In the genomic region with DNA sequence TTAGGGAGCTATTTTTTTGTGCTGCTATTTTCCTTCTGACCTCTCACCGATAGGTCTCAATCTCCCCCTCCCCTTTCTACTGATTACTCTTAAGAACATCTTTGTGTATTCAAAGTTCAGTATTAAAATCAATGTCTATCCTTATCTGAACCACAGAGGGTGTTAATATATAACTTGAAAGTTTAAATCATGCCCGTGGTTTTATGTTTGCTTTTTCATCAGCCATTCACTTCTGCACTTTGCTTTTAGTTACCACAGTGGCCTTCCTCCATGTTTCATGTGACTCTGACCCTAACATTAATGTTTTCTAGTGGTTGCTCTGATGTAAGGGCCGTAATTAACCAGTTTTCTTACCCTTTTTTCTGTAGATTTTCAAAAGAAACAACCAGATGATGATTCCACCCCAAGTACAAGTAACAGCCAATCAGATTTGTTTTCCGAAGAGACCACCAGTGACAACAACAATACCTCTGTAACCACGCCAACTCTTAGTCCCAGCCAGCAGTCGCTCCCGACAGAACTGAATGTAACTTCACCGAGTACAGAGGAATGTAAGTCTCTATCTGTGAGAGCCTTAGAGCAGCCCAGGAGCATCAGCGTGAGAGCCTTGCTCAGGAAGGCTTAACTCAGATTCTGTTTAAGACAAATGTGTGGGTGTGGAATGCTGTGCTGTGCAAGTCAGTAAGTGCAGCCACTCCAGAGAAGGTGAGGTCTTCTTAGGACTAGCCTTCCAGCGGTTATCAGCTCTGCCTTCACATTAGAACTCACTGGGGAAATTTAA, we compare ENCODE assay signal across 16 mouse cellular contexts.
DNase-seq lines count a peak whose midpoint lies in the region; ATAC-seq and TF ChIP-seq lines count a peak whose summit lies in the region.
"Had no signal": no experiment of that assay in that cellular context is flagged by ENCODE, and none has a peak within 500 bp of the region (broad histone marks: within the 10 kb centered on the region; RNA-seq: fewer than 3 reads in every experiment).

No protein-coding gene starts in this region.

- intact Hi-C loops in gastrocnemius, adult 2 months (cut with DNase I), result no loop called here
- intact Hi-C loops in gastrocnemius, postnatal 36 days (cut with DNase I), result no loop called here

- ATAC-seq in liver, embryonic 11.5 days (replicated peaks; ENCODE audit: low FRiP score), result no peak
- no peak for ATAC-seq in liver, embryonic 13.5 days (ENCODE audit: low read depth)
- ATAC-seq in stomach, postnatal 0 days (ENCODE audit: low FRiP score, low TSS enrichment), result 0 out of 2 replicates have a peak, but pooled peaks have one; percentile 39
- ATAC-seq in hindbrain, embryonic 11.5 days (ENCODE audit: low FRiP score), result no peak
- ATAC-seq: hindbrain, embryonic 16.5 days; midbrain, embryonic 16.5 days had no signal

- TF ChIP-seq POLR2A in liver, adult 2 months (IDR thresholded peaks at IDR 0.05; ENCODE audit: extremely low read depth, insufficient read depth, low read length), result no peak

- H3K4me1 ChIP-seq in liver, adult 2 months (ENCODE audit: control insufficient read depth, insufficient read depth, low read length), result peaks cover 44% of the 10 kb centered on the region
- peaks cover 18% of the 10 kb centered on the region for H3K4me1 ChIP-seq in liver, embryonic 11.5 days (replicated peaks; ENCODE audit: control insufficient read depth, insufficient read depth, low read length)
- peaks cover 32% of the 10 kb centered on the region for H3K4me1 ChIP-seq in liver, embryonic 13.5 days (replicated peaks)
- no peaks in the 10 kb centered on the region for H3K4me1 ChIP-seq in stomach, postnatal 0 days (replicated peaks; ENCODE audit: control insufficient read depth, insufficient read depth)
- H3K4me1 ChIP-seq in hindbrain, embryonic 11.5 days (replicated peaks; ENCODE audit: control insufficient read depth, insufficient read depth, low read length), result no peaks in the 10 kb centered on the region

- no peak for TF ChIP-seq EP300 in stomach, postnatal 0 days (optimal IDR thresholded peaks at IDR 0.05)

- H3K27me3 ChIP-seq in liver, adult 2 months (ENCODE audit: control insufficient read depth, insufficient read depth, low read length), result no peaks in the 10 kb centered on the region
- H3K27me3 ChIP-seq in liver, embryonic 11.5 days (replicated peaks; ENCODE audit: control insufficient read depth, insufficient read depth, low read length), result no peaks in the 10 kb centered on the region
- no peaks in the 10 kb centered on the region for H3K27me3 ChIP-seq in liver, embryonic 13.5 days
- no peaks in the 10 kb centered on the region for H3K27me3 ChIP-seq in stomach, postnatal 0 days (ENCODE audit: control insufficient read depth, insufficient read depth, low read length)
- H3K27me3 ChIP-seq in hindbrain, embryonic 11.5 days (ENCODE audit: control insufficient read depth, insufficient read depth, low read length), result no peaks in the 10 kb centered on the region
- H3K27me3 ChIP-seq: embryonic facial prominence, embryonic 12.5 days had no signal

- H3K27ac ChIP-seq in gastrocnemius, adult 2 months, result 0 out of 2 replicates have a peak overlapping the region, but pooled peaks have one; percentile 16
- peak overlapping the region; percentile 100 for H3K27ac ChIP-seq in liver, adult 2 months (replicated peaks; ENCODE audit: insufficient read depth, low read depth, low read length)
- H3K27ac ChIP-seq in liver, embryonic 11.5 days (ENCODE audit: low read depth, low read length), result no peak overlapping the region
- H3K27ac ChIP-seq in liver, embryonic 13.5 days, result peak overlapping the region; percentile 67
- H3K27ac ChIP-seq in stomach, postnatal 0 days (replicated peaks), result no peak overlapping the region; the same call in 1 of the 2 replicates
- no peak overlapping the region for H3K27ac ChIP-seq in hindbrain, embryonic 11.5 days (ENCODE audit: low read depth, low read length)
- H3K27ac ChIP-seq: embryonic facial prominence, embryonic 12.5 days; heart, embryonic 10.5 days had no signal

- no peak overlapping the region for H3K4me3 ChIP-seq in gastrocnemius, adult 2 months
- H3K4me3 ChIP-seq in liver, adult 2 months (ENCODE audit: insufficient read depth, low read depth, low read length), result 0 out of 2 replicates have a peak overlapping the region, but pooled peaks have one; percentile 15
- H3K4me3 ChIP-seq in liver, embryonic 11.5 days (ENCODE audit: low read depth, low read length), result no peak overlapping the region
- no peak overlapping the region for H3K4me3 ChIP-seq in liver, embryonic 13.5 days (replicated peaks)
- no peak overlapping the region for H3K4me3 ChIP-seq in stomach, postnatal 0 days (ENCODE audit: low read depth, low read length)
- no peak overlapping the region for H3K4me3 ChIP-seq in hindbrain, embryonic 11.5 days (ENCODE audit: low read depth, low read length)
- H3K4me3 ChIP-seq: embryonic facial prominence, embryonic 12.5 days; heart, embryonic 10.5 days had no signal

- no peaks in the 10 kb centered on the region for H3K9me3 ChIP-seq in liver, embryonic 11.5 days (ENCODE audit: control insufficient read depth, low read length)
- no peaks in the 10 kb centered on the region for H3K9me3 ChIP-seq in liver, embryonic 13.5 days (replicated peaks)
- H3K9me3 ChIP-seq in stomach, postnatal 0 days (ENCODE audit: control insufficient read depth, low read length), result no peaks in the 10 kb centered on the region
- H3K9me3 ChIP-seq in hindbrain, embryonic 11.5 days (ENCODE audit: control insufficient read depth, low read length), result no peaks in the 10 kb centered on the region
- H3K9me3 ChIP-seq: embryonic facial prominence, embryonic 12.5 days; heart, embryonic 10.5 days had no signal

- no peaks in the 10 kb centered on the region for H3K36me3 ChIP-seq in liver, adult 2 months (ENCODE audit: control insufficient read depth, insufficient read depth, low read length)
- H3K36me3 ChIP-seq in liver, embryonic 11.5 days (ENCODE audit: control insufficient read depth, insufficient read depth, low read length), result no peaks in the 10 kb centered on the region
- peaks cover 10% of the 10 kb centered on the region for H3K36me3 ChIP-seq in liver, embryonic 13.5 days
- H3K36me3 ChIP-seq in stomach, postnatal 0 days (ENCODE audit: control insufficient read depth, insufficient read depth, low read length), result no peaks in the 10 kb centered on the region
- H3K36me3 ChIP-seq in hindbrain, embryonic 11.5 days (ENCODE audit: control insufficient read depth, insufficient read depth, low read length), result no peaks in the 10 kb centered on the region

- no peak for TF ChIP-seq CTCF in gastrocnemius, adult 2 months (IDR thresholded peaks at IDR 0.05)
- TF ChIP-seq CTCF in liver, adult 2 months (IDR thresholded peaks at IDR 0.05; ENCODE audit: low read depth, low read length), result no peak
- TF ChIP-seq CTCF in stomach, postnatal 0 days (IDR thresholded peaks at IDR 0.05; ENCODE audit: low read depth), result no peak

- no peak for DNase-seq in gastrocnemius, adult 2 months
- DNase-seq in gastrocnemius, postnatal 36 days, result no peak
- peak; percentile 97 for DNase-seq in liver, adult 2 months (ENCODE audit: extremely low read depth, low read depth, low spot score)
- no peak for DNase-seq in liver, embryonic 11.5 days (ENCODE audit: low spot score)
- no peak for DNase-seq in liver, embryonic 13.5 days
- DNase-seq in stomach, postnatal 0 days (ENCODE audit: low spot score), result no peak
- DNase-seq in B cell, adult 2 months, result no peak
- DNase-seq in hindbrain, embryonic 11.5 days (ENCODE audit: low spot score), result no peak
- DNase-seq: adrenal gland, adult 8-10 months; cerebellum, adult 11-12 months; gastrocnemius, postnatal 14 days; thymus, adult 18-20 months had no signal

- H3K9ac ChIP-seq in liver, adult 2 months (ENCODE audit: low read depth, low read length), result peak overlapping the region; percentile 43
- no peak overlapping the region for H3K9ac ChIP-seq in liver, embryonic 11.5 days (ENCODE audit: low read depth, low read length)
- H3K9ac ChIP-seq in liver, embryonic 13.5 days, result no peak overlapping the region
- H3K9ac ChIP-seq in stomach, postnatal 0 days (ENCODE audit: low read length), result no peak overlapping the region
- H3K9ac ChIP-seq in hindbrain, embryonic 11.5 days (ENCODE audit: low read depth, low read length), result no peak overlapping the region
- H3K9ac ChIP-seq: embryonic facial prominence, embryonic 12.5 days had no signal

- no peak overlapping the region for H3K4me2 ChIP-seq in liver, embryonic 11.5 days
- H3K4me2 ChIP-seq in liver, embryonic 13.5 days, result no peak overlapping the region
- H3K4me2 ChIP-seq in stomach, postnatal 0 days (replicated peaks; ENCODE audit: low read depth), result 0 out of 2 replicates have a peak overlapping the region, but pooled peaks have one; percentile 9
- H3K4me2 ChIP-seq in hindbrain, embryonic 11.5 days (replicated peaks; ENCODE audit: low read depth, low read length), result no peak overlapping the region
- H3K4me2 ChIP-seq: embryonic facial prominence, embryonic 12.5 days had no signal

- 27% methylated on average over 10 of the region's 10 CpGs for WGBS in liver, adult 2 months
- WGBS in liver, embryonic 11.5 days, result 73% methylated on average over 10 of the region's 10 CpGs
- 76% methylated on average over 10 of the region's 10 CpGs for WGBS in liver, embryonic 13.5 days (ENCODE audit: insufficient replicate concordance)
- WGBS in stomach, postnatal 0 days, result 44% methylated on average over 10 of the region's 10 CpGs
- WGBS in hindbrain, embryonic 11.5 days, result 85% methylated on average over 10 of the region's 10 CpGs

- peaks cover 17% of the 10 kb centered on the region; the same call in 1 of the 2 replicates for H3K79me2 ChIP-seq in liver, adult 2 months (ENCODE audit: control insufficient read depth, insufficient read depth, low read length)

Comparison
In these comparisons a context has a peak if more than half of its experiments do, and no peak if none do; other contexts are left out.
1. H3K27ac ChIP-seq: peak in gastrocnemius, adult 2 months (single experiment), liver, adult 2 months (single experiment) and liver, embryonic 13.5 days (single experiment); none in liver, embryonic 11.5 days (single experiment), stomach, postnatal 0 days (single experiment) and hindbrain, embryonic 11.5 days (single experiment).